Mouse (Mus musculus): Measurements from ENCODE around the gene Cops4. TPM values are rescaled to one million over a fixed set of nuclear protein-coding genes. Genes with fewer than 3 reads are reported as not detected.

Gene Cops4
- polyA plus RNA-seq, 1 experiment from 2014 or later = 263 TPM

DNA sequence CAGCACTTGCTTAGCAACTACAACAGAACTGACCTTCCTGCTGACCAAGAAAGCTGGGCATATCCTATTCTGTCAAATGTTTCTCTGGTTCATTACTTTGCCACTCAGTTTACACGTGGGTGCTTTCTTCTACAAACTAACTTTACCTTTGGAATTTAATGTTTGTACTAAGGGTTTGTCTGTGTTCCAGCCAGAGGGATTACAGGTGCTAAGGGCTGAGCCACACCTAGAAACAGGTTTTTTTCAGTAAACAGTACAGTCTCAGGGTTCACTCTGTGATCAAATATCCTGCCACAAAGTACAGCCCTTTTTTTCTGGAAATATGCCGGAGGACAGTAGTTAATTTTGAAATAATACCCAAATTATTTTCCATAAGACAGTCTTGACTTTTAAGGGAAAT lies 30.1 kb downstream of the Cops4 start:
- ATAC-seq (replicated peaks; ENCODE audit: insufficient number of reproducible peaks, low FRiP score, low TSS enrichment, low read depth) = no peak
- H3K4me1 ChIP-seq (ENCODE audit: control insufficient read depth, insufficient read depth, low read length) = no peaks in the 10 kb centered on the region
- H3K36me3 ChIP-seq (replicated peaks; ENCODE audit: control insufficient read depth, insufficient read depth, low read depth, low read length) = peaks cover 11% of the 10 kb centered on the region
- H3K4me3 ChIP-seq (ENCODE audit: low read depth, low read length) = no peak overlapping the region
- WGBS = 86% methylated on average over 2 of the region's 2 CpGs
- no peak overlapping the region for H3K4me2 ChIP-seq (ENCODE audit: low read depth, low read length)
- no peak overlapping the region for H3K27ac ChIP-seq (replicated peaks; ENCODE audit: low read depth, low read length)
- no peaks in the 10 kb centered on the region for H3K9me3 ChIP-seq (replicated peaks; ENCODE audit: control insufficient read depth, low read length)
- H3K27me3 ChIP-seq (ENCODE audit: control insufficient read depth, insufficient read depth, low read length) = no peaks in the 10 kb centered on the region
- DNase-seq (ENCODE audit: low spot score) = no peak
- H3K9ac ChIP-seq (replicated peaks; ENCODE audit: low read length) = no peak overlapping the region

DNA sequence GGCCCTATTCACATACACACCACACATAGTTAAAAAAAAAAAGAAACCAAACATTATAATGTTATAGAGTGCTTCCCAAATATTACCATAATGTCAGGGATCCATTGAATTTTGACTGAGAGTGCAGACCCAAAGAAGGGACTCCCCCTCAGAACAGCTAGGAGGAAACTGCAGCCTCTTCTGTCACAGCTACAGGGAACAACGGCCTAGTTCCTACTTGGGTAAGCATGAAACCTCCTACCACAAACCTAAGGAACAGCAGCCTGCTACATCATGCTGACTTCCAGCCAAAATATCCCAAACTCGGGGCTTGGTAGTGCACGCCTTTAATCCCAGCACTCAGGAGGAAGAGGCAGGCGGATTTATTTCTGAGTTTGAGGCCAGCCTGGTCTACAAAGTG lies 31.2 kb downstream of the Cops4 start:
- no peak overlapping the region for H3K27ac ChIP-seq (replicated peaks; ENCODE audit: low read depth, low read length)
- H3K4me1 ChIP-seq (ENCODE audit: control insufficient read depth, insufficient read depth, low read length) = no peaks in the 10 kb centered on the region
- H3K27me3 ChIP-seq (ENCODE audit: control insufficient read depth, insufficient read depth, low read length) = no peaks in the 10 kb centered on the region
- no peak overlapping the region for H3K9ac ChIP-seq (replicated peaks; ENCODE audit: low read length)
- WGBS = 88% methylated on average over 4 of the region's 4 CpGs
- H3K9me3 ChIP-seq (replicated peaks; ENCODE audit: control insufficient read depth, low read length) = no peaks in the 10 kb centered on the region
- peaks cover 8% of the 10 kb centered on the region for H3K36me3 ChIP-seq (replicated peaks; ENCODE audit: control insufficient read depth, insufficient read depth, low read depth, low read length)
- no peak overlapping the region for H3K4me3 ChIP-seq (ENCODE audit: low read depth, low read length)
- DNase-seq (ENCODE audit: low spot score) (no peak), ATAC-seq (replicated peaks; ENCODE audit: insufficient number of reproducible peaks, low FRiP score, low TSS enrichment, low read depth) (no peak)
- no peak overlapping the region for H3K4me2 ChIP-seq (ENCODE audit: low read depth, low read length)

DNA sequence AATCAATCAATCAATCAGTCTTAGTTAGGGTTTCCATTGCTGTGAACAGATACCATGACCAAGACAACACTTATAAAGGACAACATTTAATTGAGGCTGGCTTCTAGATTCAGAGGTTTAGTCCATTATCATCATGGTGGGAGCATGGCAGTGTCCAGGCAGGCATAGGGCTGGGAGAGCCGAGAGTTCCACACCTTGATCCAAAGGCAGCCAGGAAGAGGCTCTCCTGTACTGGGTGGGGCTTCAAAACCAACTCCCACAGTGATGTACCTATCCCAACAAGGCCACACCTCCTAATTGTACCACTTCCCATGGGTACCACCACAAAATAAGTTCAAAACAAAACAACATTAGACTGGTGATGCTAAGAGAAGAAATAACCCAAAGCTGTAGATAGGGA lies 32.0 kb downstream of the Cops4 start:
- Histone ChIP-seq H3K4me1 (ENCODE audit: control insufficient read depth, insufficient read depth, low read length) (no peaks in the 10 kb centered on the region), H3K4me3 (ENCODE audit: low read depth, low read length) (no peak overlapping the region), H3K9me3 (replicated peaks; ENCODE audit: control insufficient read depth, low read length) (no peaks in the 10 kb centered on the region), H3K9ac (replicated peaks; ENCODE audit: low read length) (no peak overlapping the region), H3K27ac (replicated peaks; ENCODE audit: low read depth, low read length) (no peak overlapping the region), H3K4me2 (ENCODE audit: low read depth, low read length) (no peak overlapping the region), H3K36me3 (replicated peaks; ENCODE audit: control insufficient read depth, insufficient read depth, low read depth, low read length) (peaks cover 6% of the 10 kb centered on the region), H3K27me3 (ENCODE audit: control insufficient read depth, insufficient read depth, low read length) (no peaks in the 10 kb centered on the region)
- ATAC-seq (replicated peaks; ENCODE audit: insufficient number of reproducible peaks, low FRiP score, low TSS enrichment, low read depth) = 0 out of 2 replicates have a peak, but pooled peaks have one; percentile 48
- WGBS = 91% methylated on average over 1 of the region's 1 CpGs
- DNase-seq (ENCODE audit: low spot score) = no peak

DNA sequence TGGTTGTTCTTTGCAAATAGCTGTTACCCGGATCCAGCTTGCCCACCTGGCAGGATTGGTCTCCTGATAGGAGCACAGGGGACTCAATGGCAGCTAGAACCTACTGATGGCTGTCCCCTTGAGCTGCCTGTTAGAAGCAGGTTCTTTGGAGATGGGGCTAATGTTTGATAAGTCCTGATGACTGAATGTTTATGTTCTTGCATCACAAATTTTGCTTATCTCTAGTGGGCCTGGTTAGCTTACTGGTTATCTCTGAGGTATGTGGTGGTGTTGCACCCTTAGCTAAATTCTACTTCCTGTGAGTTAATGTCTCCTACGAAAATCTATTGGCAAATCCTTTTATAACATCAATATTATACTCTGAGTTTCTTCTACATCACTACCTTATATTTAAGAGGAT lies 33.8 kb downstream of the Cops4 start:
- DNase-seq (ENCODE audit: low spot score) (no peak), ATAC-seq (replicated peaks; ENCODE audit: insufficient number of reproducible peaks, low FRiP score, low TSS enrichment, low read depth) (no peak)
- H3K4me2 ChIP-seq (ENCODE audit: low read depth, low read length) = no peak overlapping the region
- no peak overlapping the region for H3K9ac ChIP-seq (replicated peaks; ENCODE audit: low read length)
- H3K36me3 ChIP-seq (replicated peaks; ENCODE audit: control insufficient read depth, insufficient read depth, low read depth, low read length) = peaks cover 2% of the 10 kb centered on the region; the same call in 1 of the 2 replicates
- H3K4me1 ChIP-seq (ENCODE audit: control insufficient read depth, insufficient read depth, low read length) = no peaks in the 10 kb centered on the region
- H3K9me3 ChIP-seq (replicated peaks; ENCODE audit: control insufficient read depth, low read length) = no peaks in the 10 kb centered on the region
- WGBS = 63% methylated on average over 2 of the region's 2 CpGs
- no peak overlapping the region for H3K4me3 ChIP-seq (ENCODE audit: low read depth, low read length)
- no peaks in the 10 kb centered on the region for H3K27me3 ChIP-seq (ENCODE audit: control insufficient read depth, insufficient read depth, low read length)
- H3K27ac ChIP-seq (replicated peaks; ENCODE audit: low read depth, low read length) = no peak overlapping the region

DNA sequence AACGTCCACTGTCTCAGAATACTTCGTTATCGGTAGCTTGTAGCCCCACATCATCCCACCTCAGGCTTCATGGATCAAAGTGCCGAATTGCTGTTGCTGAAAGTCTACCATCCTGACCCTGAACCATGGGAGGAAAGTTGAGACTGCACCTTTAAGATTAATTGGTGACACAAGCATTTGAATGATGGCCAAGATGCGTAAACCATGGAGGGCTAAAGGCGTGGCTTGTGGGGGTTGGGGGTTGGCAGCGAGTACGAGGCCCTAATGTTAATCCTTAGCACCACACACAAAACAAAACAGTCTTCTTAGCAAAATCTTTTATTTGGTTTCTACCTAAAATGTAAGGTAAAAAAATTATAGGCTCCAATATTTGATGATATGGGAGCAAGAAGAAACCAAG lies 35.3 kb downstream of the Cops4 start:
- WGBS = 67% methylated on average over 8 of the region's 8 CpGs
- DNase-seq (ENCODE audit: low spot score) (no peak), ATAC-seq (replicated peaks; ENCODE audit: insufficient number of reproducible peaks, low FRiP score, low TSS enrichment, low read depth) (no peak)

DNA sequence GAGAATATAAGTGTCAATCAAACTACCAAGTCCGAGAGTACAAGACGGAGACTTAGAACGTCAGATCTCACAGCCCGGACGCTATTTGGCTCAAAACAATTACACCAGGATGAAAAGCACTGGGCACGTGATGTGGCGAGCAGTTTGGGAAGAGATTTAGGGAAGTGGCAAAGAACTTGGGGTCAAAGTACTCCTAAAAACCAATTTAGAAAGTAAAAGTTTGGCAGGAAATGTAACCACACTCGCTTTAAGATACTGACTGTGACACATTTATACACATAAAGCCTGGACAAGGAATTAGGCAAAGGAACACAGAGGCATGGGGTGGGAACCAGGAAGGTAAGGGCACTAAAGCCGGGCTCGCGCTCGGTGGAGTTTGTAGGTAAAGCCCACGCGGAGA lies 38.9 kb downstream of the Cops4 start:
- Histone ChIP-seq H3K4me1 (ENCODE audit: control insufficient read depth, insufficient read depth, low read length) (no peaks in the 10 kb centered on the region), H3K9ac (replicated peaks; ENCODE audit: low read length) (no peak overlapping the region), H3K4me2 (ENCODE audit: low read depth, low read length) (no peak overlapping the region), H3K36me3 (replicated peaks; ENCODE audit: control insufficient read depth, insufficient read depth, low read depth, low read length) (no peaks in the 10 kb centered on the region), H3K4me3 (ENCODE audit: low read depth, low read length) (no peak overlapping the region), H3K27ac (replicated peaks; ENCODE audit: low read depth, low read length) (no peak overlapping the region), H3K27me3 (ENCODE audit: control insufficient read depth, insufficient read depth, low read length) (no peaks in the 10 kb centered on the region), H3K9me3 (replicated peaks; ENCODE audit: control insufficient read depth, low read length) (no peaks in the 10 kb centered on the region)
- WGBS = 89% methylated on average over 14 of the region's 14 CpGs
- DNase-seq (ENCODE audit: low spot score) (no peak), ATAC-seq (replicated peaks; ENCODE audit: insufficient number of reproducible peaks, low FRiP score, low TSS enrichment, low read depth) (no peak)

More for the DNA sequence above, 35.3 kb downstream of the Cops4 start:
- no peak overlapping the region for H3K9ac ChIP-seq (replicated peaks; ENCODE audit: low read length)
- no peaks in the 10 kb centered on the region for H3K9me3 ChIP-seq (replicated peaks; ENCODE audit: control insufficient read depth, low read length)
- H3K36me3 ChIP-seq (replicated peaks; ENCODE audit: control insufficient read depth, insufficient read depth, low read depth, low read length) = no peaks in the 10 kb centered on the region
- no peaks in the 10 kb centered on the region for H3K4me1 ChIP-seq (ENCODE audit: control insufficient read depth, insufficient read depth, low read length)
- H3K27me3 ChIP-seq (ENCODE audit: control insufficient read depth, insufficient read depth, low read length) = no peaks in the 10 kb centered on the region
- H3K27ac ChIP-seq (replicated peaks; ENCODE audit: low read depth, low read length) = no peak overlapping the region
- H3K4me3 ChIP-seq (ENCODE audit: low read depth, low read length) = no peak overlapping the region
- no peak overlapping the region for H3K4me2 ChIP-seq (ENCODE audit: low read depth, low read length)

DNA sequence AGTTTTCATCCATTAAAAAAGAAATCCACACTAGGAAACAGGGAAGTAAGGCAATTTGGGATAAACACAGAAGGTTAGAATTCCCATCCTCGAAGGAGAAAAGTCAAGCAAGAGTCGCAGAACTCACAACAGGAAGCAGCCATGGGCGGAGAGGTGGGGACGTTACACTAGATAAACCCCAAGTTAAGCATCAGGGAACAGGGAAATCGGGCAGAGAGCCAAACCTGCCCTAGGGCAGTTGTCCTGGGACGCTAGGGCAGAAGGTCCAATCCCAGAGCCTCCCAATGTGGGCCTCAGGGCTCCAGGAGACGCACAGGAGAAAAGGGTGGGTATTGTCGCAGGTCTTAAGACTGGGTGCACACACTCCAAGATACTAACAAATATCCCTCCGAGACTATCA lies 39.4 kb downstream of the Cops4 start:
- H3K27me3 ChIP-seq (ENCODE audit: control insufficient read depth, insufficient read depth, low read length) = no peaks in the 10 kb centered on the region
- no peak overlapping the region for H3K4me2 ChIP-seq (ENCODE audit: low read depth, low read length)
- ATAC-seq (replicated peaks; ENCODE audit: insufficient number of reproducible peaks, low FRiP score, low TSS enrichment, low read depth) = no peak
- no peaks in the 10 kb centered on the region for H3K4me1 ChIP-seq (ENCODE audit: control insufficient read depth, insufficient read depth, low read length)
- no peak overlapping the region for H3K4me3 ChIP-seq (ENCODE audit: low read depth, low read length)
- H3K9me3 ChIP-seq (replicated peaks; ENCODE audit: control insufficient read depth, low read length) = no peaks in the 10 kb centered on the region
- 73% methylated on average over 9 of the region's 9 CpGs for WGBS
- DNase-seq (ENCODE audit: low spot score) = no peak
- H3K27ac ChIP-seq (replicated peaks; ENCODE audit: low read depth, low read length) = no peak overlapping the region
- no peak overlapping the region for H3K9ac ChIP-seq (replicated peaks; ENCODE audit: low read length)
- H3K36me3 ChIP-seq (replicated peaks; ENCODE audit: control insufficient read depth, insufficient read depth, low read depth, low read length) = no peaks in the 10 kb centered on the region

DNA sequence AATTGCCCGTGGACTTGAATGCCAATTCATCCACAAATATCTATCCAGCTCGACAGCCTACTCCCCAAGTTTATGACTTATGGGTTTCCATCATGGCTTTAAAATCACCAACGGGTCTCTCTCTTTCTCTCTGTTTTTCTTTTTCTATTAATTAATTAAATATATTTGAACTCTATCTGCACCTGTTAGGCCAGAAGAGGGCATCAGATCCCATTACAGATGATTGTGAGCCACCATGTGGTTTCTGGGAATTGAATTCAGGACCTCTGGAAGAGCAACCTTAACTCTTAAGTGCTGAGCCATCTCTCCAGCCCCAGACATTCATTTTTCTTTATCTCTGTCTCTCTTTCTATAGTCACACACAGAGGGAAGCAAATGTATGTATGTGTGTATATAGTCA lies 40.7 kb downstream of the Cops4 start:
- Histone ChIP-seq H3K4me2 (ENCODE audit: low read depth, low read length) (no peak overlapping the region), H3K36me3 (replicated peaks; ENCODE audit: control insufficient read depth, insufficient read depth, low read depth, low read length) (no peaks in the 10 kb centered on the region), H3K4me3 (ENCODE audit: low read depth, low read length) (no peak overlapping the region), H3K27ac (replicated peaks; ENCODE audit: low read depth, low read length) (no peak overlapping the region), H3K4me1 (ENCODE audit: control insufficient read depth, insufficient read depth, low read length) (no peaks in the 10 kb centered on the region), H3K9ac (replicated peaks; ENCODE audit: low read length) (no peak overlapping the region), H3K9me3 (replicated peaks; ENCODE audit: control insufficient read depth, low read length) (no peaks in the 10 kb centered on the region), H3K27me3 (ENCODE audit: control insufficient read depth, insufficient read depth, low read length) (no peaks in the 10 kb centered on the region)
- 94% methylated on average over 3 of the region's 3 CpGs for WGBS
- DNase-seq (ENCODE audit: low spot score) = no peak
- no peak for ATAC-seq (replicated peaks; ENCODE audit: insufficient number of reproducible peaks, low FRiP score, low TSS enrichment, low read depth)
